7 mouse cellular contexts compared by ENCODE assay signal in genomic region chr7:30533941-30534632, GRCm38 (mm10). TPM values are rescaled to one million over a fixed set of nuclear protein-coding genes. Genes with fewer than 3 reads are reported as not detected.
DNase-seq lines count a peak whose midpoint lies in the region; ATAC-seq and TF ChIP-seq lines count a peak whose summit lies in the region.

No protein-coding gene starts in this region.

- peaks cover 15% of the 10 kb centered on the region; the same call in 1 of the 2 replicates for H3K4me1 ChIP-seq in lung, embryonic 14.5 days (ENCODE audit: insufficient read depth)
- H3K4me1 ChIP-seq in hindbrain, embryonic 10.5 days (replicated peaks): peaks cover 45% of the 10 kb centered on the region
- peaks cover 26% of the 10 kb centered on the region for H3K4me1 ChIP-seq in midbrain, embryonic 11.5 days (ENCODE audit: control insufficient read depth, insufficient read depth, low read length)

- peaks cover 41% of the 10 kb centered on the region for H3K36me3 ChIP-seq in lung, embryonic 14.5 days (ENCODE audit: insufficient read depth)
- H3K36me3 ChIP-seq in hindbrain, embryonic 10.5 days: peaks cover 51% of the 10 kb centered on the region
- H3K36me3 ChIP-seq in midbrain, embryonic 11.5 days (ENCODE audit: control insufficient read depth, insufficient read depth, low read length): peaks cover 15% of the 10 kb centered on the region

- ATAC-seq in lung, embryonic 14.5 days (ENCODE audit: insufficient read depth): peak; percentile 50; the same call in 1 of the 2 replicates
- peak; percentile 49 for ATAC-seq in midbrain, embryonic 11.5 days (ENCODE audit: low FRiP score)

- DNase-seq in lung, embryonic 14.5 days: peak; percentile 42
- DNase-seq in lung, postnatal 36 days: no peak
- peak; percentile 54 for DNase-seq in embryo, embryonic 11 days
- DNase-seq in hindbrain, embryonic 10.5 days (ENCODE audit: low spot score): no peak
- DNase-seq in midbrain, embryonic 11.5 days (ENCODE audit: low spot score, missing footprints): peak; percentile 95
- no peak for DNase-seq in urinary bladder, adult 18-20 months (ENCODE audit: low spot score in 2 of 2)
- no peak for DNase-seq in right cerebral cortex, postnatal 14 days

- peak overlapping the region; percentile 50 for H3K27ac ChIP-seq in lung, embryonic 14.5 days (ENCODE audit: low read depth)
- H3K27ac ChIP-seq in hindbrain, embryonic 10.5 days: peak overlapping the region; percentile 97
- H3K27ac ChIP-seq in midbrain, embryonic 11.5 days (ENCODE audit: low read depth, low read length): peak overlapping the region; percentile 20

- H3K27me3 ChIP-seq in lung, embryonic 14.5 days (ENCODE audit: insufficient read depth, low read length): no peaks in the 10 kb centered on the region
- H3K27me3 ChIP-seq in hindbrain, embryonic 10.5 days (ENCODE audit: insufficient read depth, poor library complexity, severe bottlenecking): peaks cover 21% of the 10 kb centered on the region; the same call in 1 of the 2 replicates
- H3K27me3 ChIP-seq in midbrain, embryonic 11.5 days (ENCODE audit: control insufficient read depth, insufficient read depth, low read length): no peaks in the 10 kb centered on the region

- H3K9me3 ChIP-seq in lung, embryonic 14.5 days (ENCODE audit: low read depth, low read length): no peaks in the 10 kb centered on the region
- H3K9me3 ChIP-seq in hindbrain, embryonic 10.5 days: no peaks in the 10 kb centered on the region
- no peaks in the 10 kb centered on the region for H3K9me3 ChIP-seq in midbrain, embryonic 11.5 days (ENCODE audit: control insufficient read depth, low read length)

- peak overlapping the region; percentile 65 for H3K4me3 ChIP-seq in lung, embryonic 14.5 days (ENCODE audit: low read depth, low read length)
- H3K4me3 ChIP-seq in hindbrain, embryonic 10.5 days: peak overlapping the region; percentile 78
- peak overlapping the region; percentile 49 for H3K4me3 ChIP-seq in midbrain, embryonic 11.5 days (ENCODE audit: low read depth, low read length)

- H3K4me2 ChIP-seq in lung, embryonic 14.5 days: peak overlapping the region; percentile 92
- H3K4me2 ChIP-seq in midbrain, embryonic 11.5 days: peak overlapping the region; percentile 91

- peak overlapping the region; percentile 69 for H3K9ac ChIP-seq in lung, embryonic 14.5 days
- H3K9ac ChIP-seq in midbrain, embryonic 11.5 days (ENCODE audit: low read length): peak overlapping the region; percentile 82

- 10% methylated on average over 24 of the region's 26 CpGs for WGBS in lung, embryonic 14.5 days
- WGBS in hindbrain, embryonic 10.5 days: 6% methylated on average over 26 of the region's 26 CpGs
- WGBS in midbrain, embryonic 11.5 days: 6% methylated on average over 25 of the region's 26 CpGs

- no peak for TF ChIP-seq CTCF in lung, embryonic 14.5 days (IDR thresholded peaks at IDR 0.05; ENCODE audit: low read depth)

RNA-seq across cellular contexts. Expression of gene Arhgap33, which starts 0.8 kb away (rescaled TPM):
- 13.8 and 14.3 TPM in 2 replicates for polyA plus RNA-seq in lung, embryonic 14.5 days (2014; fragmentation: Nextera tagmentation; extraction: Ambion mirVana)
- polyA plus RNA-seq in hindbrain, embryonic 10.5 days (2016; fragmentation: Nextera tagmentation; extraction: Ambion mirVana): 40.1 and 79.4 TPM in 2 replicates
- 32.0 and 41.1 TPM in 2 replicates for polyA plus RNA-seq in midbrain, embryonic 11.5 days (2014; fragmentation: Nextera tagmentation; extraction: Ambion mirVana)

RNA-seq across cellular contexts. Expression of gene Hspb6, which starts 17.9 kb away (rescaled TPM):
- 24.9 and 26.0 TPM in 2 replicates for polyA plus RNA-seq in lung, embryonic 14.5 days (2014; fragmentation: Nextera tagmentation; extraction: Ambion mirVana)
- polyA plus RNA-seq in hindbrain, embryonic 10.5 days (2016; fragmentation: Nextera tagmentation; extraction: Ambion mirVana): 4.1 and 5.3 TPM in 2 replicates
- 4.2 and 4.6 TPM in 2 replicates for polyA plus RNA-seq in midbrain, embryonic 11.5 days (2014; fragmentation: Nextera tagmentation; extraction: Ambion mirVana)

RNA-seq across cellular contexts. Expression of gene Proser3, which starts 18.0 kb away (rescaled TPM):
- polyA plus RNA-seq in lung, embryonic 14.5 days (2014; fragmentation: Nextera tagmentation; extraction: Ambion mirVana): 18.3 and 18.7 TPM in 2 replicates
- polyA plus RNA-seq in hindbrain, embryonic 10.5 days (2016; fragmentation: Nextera tagmentation; extraction: Ambion mirVana): 13.8 and 15.1 TPM in 2 replicates
- 11.3 and 11.5 TPM in 2 replicates for polyA plus RNA-seq in midbrain, embryonic 11.5 days (2014; fragmentation: Nextera tagmentation; extraction: Ambion mirVana)

RNA-seq across cellular contexts. Expression of gene Lin37, which starts 25.6 kb away (rescaled TPM):
- 33.7 and 34.7 TPM in 2 replicates for polyA plus RNA-seq in lung, embryonic 14.5 days (2014; fragmentation: Nextera tagmentation; extraction: Ambion mirVana)
- 47.6 and 50.2 TPM in 2 replicates for polyA plus RNA-seq in hindbrain, embryonic 10.5 days (2016; fragmentation: Nextera tagmentation; extraction: Ambion mirVana)
- 48.7 and 49.7 TPM in 2 replicates for polyA plus RNA-seq in midbrain, embryonic 11.5 days (2014; fragmentation: Nextera tagmentation; extraction: Ambion mirVana)

RNA-seq across cellular contexts. Expression of gene U2af1l4, which starts 29.0 kb away (rescaled TPM):
- polyA plus RNA-seq in lung, embryonic 14.5 days (2014; fragmentation: Nextera tagmentation; extraction: Ambion mirVana): 101 and 120 TPM in 2 replicates
- polyA plus RNA-seq in hindbrain, embryonic 10.5 days (2016; fragmentation: Nextera tagmentation; extraction: Ambion mirVana): 96.0 and 106 TPM in 2 replicates
- polyA plus RNA-seq in midbrain, embryonic 11.5 days (2014; fragmentation: Nextera tagmentation; extraction: Ambion mirVana): 90.7 and 94.8 TPM in 2 replicates

Comparison
In these comparisons a context has a peak if more than half of its experiments do, and no peak if none do; other contexts are left out.
1. DNase-seq: peak in lung, embryonic 14.5 days (single experiment), embryo, embryonic 11 days (single experiment) and midbrain, embryonic 11.5 days (single experiment); none in lung, postnatal 36 days (single experiment), hindbrain, embryonic 10.5 days (single experiment), urinary bladder, adult 18-20 months (0 of 2) and right cerebral cortex, postnatal 14 days (single experiment).
2. H3K27ac ChIP-seq: peak in every context shown above with its lines; median percentile 97 in hindbrain, embryonic 10.5 days; 50 in lung, embryonic 14.5 days; 20 in midbrain, embryonic 11.5 days.
3. Peak in every context shown above with its lines, with median percentiles within 50 percentile points of each other: H3K4me3 ChIP-seq.